Mouse (Mus musculus): ENCODE measurements around the gene Olfr747.
"Not testable (repeated sequence)": the region's sequence is repeated elsewhere in the genome, so short reads cannot be mapped to it uniquely, and the experiment has no call there.

The Olfr747 gene

GRCm38 (mm10) chr14:50693106-50693505 is at the start of gene Olfr747:
Gene Olfr747 (minus strand): TSS chr14:50693206.
- DNase-seq: no peak

GRCm38 (mm10) chr14:50741584-50741983 is 48.6 kb upstream of the Olfr747 start:
- no peak for DNase-seq

DNA sequence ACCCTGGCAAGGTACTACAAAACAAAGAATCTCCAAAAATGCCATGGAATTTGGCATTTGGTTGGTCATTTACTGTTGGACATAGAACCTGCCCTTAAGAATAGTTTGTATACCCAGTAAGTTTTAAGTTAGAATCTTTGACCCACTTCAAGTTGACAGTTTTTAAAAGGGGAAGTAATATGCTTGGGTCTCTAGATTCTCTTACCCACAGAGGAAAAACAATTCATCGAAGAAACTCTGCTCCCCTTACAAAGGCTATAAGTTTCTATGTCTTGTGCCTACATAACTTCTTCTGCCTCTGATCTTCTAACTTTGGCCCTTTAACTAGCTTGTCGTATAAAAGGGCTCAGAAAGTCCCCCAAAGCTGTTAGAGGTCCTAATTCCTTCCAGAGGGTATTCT is 47.3 kb upstream of the Olfr747 start:
- DNase-seq: no peak

DNA sequence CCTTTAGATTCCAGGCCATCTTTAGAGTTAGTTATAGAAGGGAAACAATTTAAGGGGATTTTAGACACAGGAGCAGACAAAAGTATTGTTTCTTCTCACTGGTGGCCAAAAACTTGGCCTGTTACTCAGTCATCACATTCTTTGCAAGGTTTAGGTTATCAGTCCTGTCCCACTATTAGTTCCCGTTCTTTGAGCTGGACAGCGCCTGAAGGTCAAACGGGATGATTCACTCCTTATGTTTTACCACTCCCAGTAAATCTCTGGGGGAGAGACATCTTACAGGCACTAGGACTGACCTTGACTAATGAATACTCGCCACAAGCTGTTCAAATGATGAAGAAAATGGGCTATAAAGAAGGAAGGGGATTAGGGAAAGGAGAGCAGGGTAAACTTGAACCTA is 29.4 kb upstream of the Olfr747 start:
- not testable (repeated sequence) for DNase-seq

DNA sequence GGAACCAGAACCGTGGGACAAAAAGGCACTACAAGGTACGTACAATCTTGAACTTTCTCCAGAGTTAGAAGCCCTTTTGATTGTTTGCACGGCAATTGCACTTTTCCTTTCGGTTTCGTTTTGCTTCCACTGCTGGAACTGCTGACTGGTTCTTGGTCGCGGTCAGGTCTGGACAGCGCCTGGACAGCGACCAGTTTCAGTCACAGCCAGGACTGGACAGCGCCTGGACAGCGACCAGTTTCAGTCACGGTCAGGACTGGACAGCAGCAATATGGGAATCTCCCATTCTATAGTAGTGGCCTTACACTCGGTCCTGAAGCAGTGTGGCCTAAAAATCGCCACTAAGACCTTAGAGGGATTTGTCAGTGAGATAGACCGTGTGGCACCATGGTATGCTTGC is 26.9 kb upstream of the Olfr747 start:
- DNase-seq: not testable (repeated sequence)

DNA sequence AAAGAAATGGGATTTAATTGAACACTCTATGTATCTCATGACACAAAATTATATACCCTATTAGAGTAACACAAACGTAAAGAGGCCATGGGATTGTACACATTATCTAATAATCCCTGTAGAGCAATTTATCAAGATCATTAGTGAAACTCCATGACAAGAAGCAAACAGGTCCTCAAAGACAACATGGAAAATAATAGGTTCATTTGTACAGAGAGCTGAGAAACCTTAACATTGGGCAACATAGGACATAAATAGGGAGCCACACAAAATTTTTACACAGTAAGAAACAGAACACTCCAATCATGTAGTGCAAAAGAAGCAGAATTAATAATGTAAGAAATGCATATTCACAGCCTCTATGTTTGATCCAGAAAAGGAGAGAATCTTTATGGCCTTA is 14.1 kb upstream of the Olfr747 start, which contains the start of gene Olfr748:
TSS of gene Olfr748 (plus strand) at position 301 of the 400 bp plus-strand sequence.
- no peak for DNase-seq

DNA sequence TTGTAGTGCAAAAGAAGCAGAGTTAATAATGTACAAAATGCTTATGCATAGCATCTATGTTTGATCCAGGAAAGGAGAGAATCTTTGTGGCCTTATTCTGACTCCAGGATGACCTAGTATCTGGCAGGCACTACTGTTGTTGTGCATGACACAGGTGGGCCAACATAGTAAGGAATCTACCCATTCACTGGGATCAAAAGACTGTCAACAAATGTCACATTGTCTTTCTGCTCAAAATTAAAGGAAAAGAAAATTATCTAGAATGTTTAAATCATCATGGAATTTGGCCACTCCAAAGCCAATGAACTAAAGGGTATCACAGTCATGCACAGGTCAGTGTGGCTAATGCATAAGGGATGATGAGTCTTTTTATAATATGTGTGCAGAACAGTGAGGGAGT is 46.2 kb downstream of the Olfr747 start, which contains the start of gene Olfr746:
TSS of gene Olfr746 (plus strand) at position 301 of the 400 bp plus-strand sequence.
- no peak for DNase-seq

DNA sequence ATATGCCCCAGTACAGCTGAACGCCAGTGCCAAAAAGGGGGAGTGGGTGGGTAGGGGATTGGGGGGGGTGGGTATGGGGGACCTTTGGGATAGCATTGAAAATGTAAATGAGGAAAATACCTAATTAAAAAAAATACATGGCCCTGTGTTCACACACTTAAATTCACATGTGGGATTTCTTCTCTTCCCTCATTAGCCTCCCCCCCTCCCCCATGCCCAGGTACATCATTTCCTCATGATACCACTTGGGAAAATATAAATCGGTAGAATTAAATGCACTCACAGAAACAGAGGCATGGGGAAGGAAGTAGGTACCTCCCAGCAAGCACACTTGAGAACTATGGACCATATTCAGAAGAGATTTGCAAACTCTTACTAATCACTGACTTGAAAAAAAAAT is 53.9 kb downstream of the Olfr747 start, which contains the start of gene Olfr745:
TSS of gene Olfr745 (plus strand) at position 301 of the 400 bp plus-strand sequence.
- DNase-seq: no peak

Measured in right cerebral cortex, postnatal 14 days (tissue).